Mouse (Mus musculus) E14TG2a.4 (cell line): ENCODE measurements around the gene Tmem266.

Experiments
- CTCF ChIP-seq: conservative IDR thresholded peaks from 2 replicates; pipeline ENCODE4 v1.5.1; 2014; ENCODE audit warnings: low read length
- NANOG ChIP-seq: IDR thresholded peaks from 2 replicates; pipeline ENCODE4 v1.6.1; 2014; ENCODE audit warnings: borderline replicate concordance, low read length, mixed read lengths

GRCm38 (mm10) chr9:55386117-55386516 is 59.4 kb downstream of the Tmem266 start:
- TF ChIP-seq NANOG (no peak), CTCF (no peak)
